Mouse (Mus musculus): ENCODE measurements around the gene Mgat5.

Gene Mgat5

GRCm38 (mm10) chr1:127500219-127500618 lies 295.4 kb downstream of the Mgat5 start:
- DNase-seq (ENCODE audit: low spot score) = peak; percentile 75

- DNase-seq (ENCODE audit: low spot score) = no peak
These were observed 295.9 kb downstream of the Mgat5 start for GRCm38 (mm10) chr1:127500701-127501100.

GRCm38 (mm10) chr1:127507042-127507650 lies 302.3 kb downstream of the Mgat5 start:
- no peak for DNase-seq (ENCODE audit: low spot score)

GRCm38 (mm10) chr1:127508067-127508739 lies 303.4 kb downstream of the Mgat5 start:
- DNase-seq (ENCODE audit: low spot score) = no peak

GRCm38 (mm10) chr1:127508921-127509320 lies 304.1 kb downstream of the Mgat5 start:
- DNase-seq (ENCODE audit: low spot score) = no peak

- DNase-seq (ENCODE audit: low spot score) = no peak
These were observed 306.5 kb downstream of the Mgat5 start for GRCm38 (mm10) chr1:127511362-127511761.

- DNase-seq (ENCODE audit: low spot score) = no peak
These were observed 307.9 kb downstream of the Mgat5 start for GRCm38 (mm10) chr1:127512709-127513108.

- no peak for DNase-seq (ENCODE audit: low spot score)
These were observed 308.3 kb downstream of the Mgat5 start for GRCm38 (mm10) chr1:127513140-127513539.

- no peak for DNase-seq (ENCODE audit: low spot score)
These were observed 308.8 kb downstream of the Mgat5 start for GRCm38 (mm10) chr1:127513664-127514063.

- no peak for DNase-seq (ENCODE audit: low spot score)
These were observed 309.7 kb downstream of the Mgat5 start for GRCm38 (mm10) chr1:127514479-127514878.

GRCm38 (mm10) chr1:127514888-127515287 lies 310.1 kb downstream of the Mgat5 start:
- no peak for DNase-seq (ENCODE audit: low spot score)

- DNase-seq (ENCODE audit: low spot score) = no peak
These were observed 318.5 kb downstream of the Mgat5 start for GRCm38 (mm10) chr1:127523364-127523763.

- peak; percentile 5 for DNase-seq (ENCODE audit: low spot score)
These were observed 326.2 kb downstream of the Mgat5 start for GRCm38 (mm10) chr1:127530849-127531580.

GRCm38 (mm10) chr1:127531723-127532122 lies 326.9 kb downstream of the Mgat5 start:
- DNase-seq (ENCODE audit: low spot score) = no peak

- no peak for DNase-seq (ENCODE audit: low spot score)
These were observed 331.6 kb downstream of the Mgat5 start for GRCm38 (mm10) chr1:127536448-127536847.

GRCm38 (mm10) chr1:127537204-127538038 lies 332.6 kb downstream of the Mgat5 start:
- no peak for DNase-seq (ENCODE audit: low spot score)
